Mouse (Mus musculus): ENCODE results near the gene Mtmr6. TPM values are rescaled to one million over a fixed set of nuclear protein-coding genes. Genes with fewer than 3 reads are reported as not detected.
A peak's percentile ranks its signal among the peaks of the same experiment; 100 is the strongest.

The Mtmr6 gene
- polyA plus RNA-seq, 1 experiment = 93.8 TPM

- Histone ChIP-seq H3K4me3 (ENCODE audit: insufficient read depth, low read length) (no peak overlapping the region), H3K4me1 (ENCODE audit: control insufficient read depth, insufficient read depth, low read length) (no peaks in the 10 kb centered on the region), H3K27ac (ENCODE audit: insufficient read depth, low read length) (no peak overlapping the region)
- TF ChIP-seq POLR2A (IDR thresholded peaks at IDR 0.05; ENCODE audit: low read depth, low read length) = no peak
- no peak for TF ChIP-seq CTCF (IDR thresholded peaks at IDR 0.05; ENCODE audit: borderline replicate concordance, insufficient read depth, low read length)
Measured at GRCm38 (mm10) chr14:60275301-60276276, 10.6 kb downstream of the Mtmr6 start.

- Histone ChIP-seq H3K27ac (ENCODE audit: insufficient read depth, low read length) (no peak overlapping the region), H3K4me1 (ENCODE audit: control insufficient read depth, insufficient read depth, low read length) (no peaks in the 10 kb centered on the region), H3K4me3 (ENCODE audit: insufficient read depth, low read length) (no peak overlapping the region)
- TF ChIP-seq CTCF (IDR thresholded peaks at IDR 0.05; ENCODE audit: borderline replicate concordance, insufficient read depth, low read length) = no peak
- no peak for TF ChIP-seq POLR2A (IDR thresholded peaks at IDR 0.05; ENCODE audit: low read depth, low read length)
Measured at GRCm38 (mm10) chr14:60286194-60286863, 21.3 kb downstream of the Mtmr6 start.

- Histone ChIP-seq H3K4me3 (ENCODE audit: insufficient read depth, low read length) (no peak overlapping the region), H3K4me1 (ENCODE audit: control insufficient read depth, insufficient read depth, low read length) (no peaks in the 10 kb centered on the region), H3K27ac (ENCODE audit: insufficient read depth, low read length) (no peak overlapping the region)
- TF ChIP-seq CTCF (IDR thresholded peaks at IDR 0.05; ENCODE audit: borderline replicate concordance, insufficient read depth, low read length) (no peak), POLR2A (IDR thresholded peaks at IDR 0.05; ENCODE audit: low read depth, low read length) (no peak)
Measured at GRCm38 (mm10) chr14:60290363-60290762, 25.3 kb downstream of the Mtmr6 start.

GRCm38 (mm10) chr14:60295531-60295930, 30.5 kb downstream of the Mtmr6 start:
- Histone ChIP-seq H3K4me1 (ENCODE audit: control insufficient read depth, insufficient read depth, low read length) (no peaks in the 10 kb centered on the region), H3K27ac (ENCODE audit: insufficient read depth, low read length) (no peak overlapping the region), H3K4me3 (ENCODE audit: insufficient read depth, low read length) (no peak overlapping the region)
- TF ChIP-seq POLR2A (IDR thresholded peaks at IDR 0.05; ENCODE audit: low read depth, low read length) = no peak
- TF ChIP-seq CTCF (IDR thresholded peaks at IDR 0.05; ENCODE audit: borderline replicate concordance, insufficient read depth, low read length) = no peak

GRCm38 (mm10) chr14:60300224-60300991, 35.4 kb downstream of the Mtmr6 start:
- no peak overlapping the region for H3K4me3 ChIP-seq (ENCODE audit: insufficient read depth, low read length)
- TF ChIP-seq CTCF (IDR thresholded peaks at IDR 0.05; ENCODE audit: borderline replicate concordance, insufficient read depth, low read length) (no peak), POLR2A (IDR thresholded peaks at IDR 0.05; ENCODE audit: low read depth, low read length) (no peak)
- no peak overlapping the region; the same call in 1 of the 2 replicates for H3K27ac ChIP-seq (ENCODE audit: insufficient read depth, low read length)
- no peaks in the 10 kb centered on the region for H3K4me1 ChIP-seq (ENCODE audit: control insufficient read depth, insufficient read depth, low read length)

GRCm38 (mm10) chr14:60301024-60301423, 36.0 kb downstream of the Mtmr6 start:
- TF ChIP-seq CTCF (IDR thresholded peaks at IDR 0.05; ENCODE audit: borderline replicate concordance, insufficient read depth, low read length) = no peak
- no peak for TF ChIP-seq POLR2A (IDR thresholded peaks at IDR 0.05; ENCODE audit: low read depth, low read length)

GRCm38 (mm10) chr14:60302441-60302840, 37.4 kb downstream of the Mtmr6 start:
- H3K27ac ChIP-seq (ENCODE audit: insufficient read depth, low read length) = no peak overlapping the region
- no peaks in the 10 kb centered on the region for H3K4me1 ChIP-seq (ENCODE audit: control insufficient read depth, insufficient read depth, low read length)
- H3K4me3 ChIP-seq (ENCODE audit: insufficient read depth, low read length) = no peak overlapping the region
- TF ChIP-seq POLR2A (IDR thresholded peaks at IDR 0.05; ENCODE audit: low read depth, low read length) (no peak), CTCF (IDR thresholded peaks at IDR 0.05; ENCODE audit: borderline replicate concordance, insufficient read depth, low read length) (no peak)

More at GRCm38 (mm10) chr14:60301024-60301423, 36.0 kb downstream of the Mtmr6 start:
- Histone ChIP-seq H3K4me1 (ENCODE audit: control insufficient read depth, insufficient read depth, low read length) (no peaks in the 10 kb centered on the region), H3K4me3 (ENCODE audit: insufficient read depth, low read length) (no peak overlapping the region), H3K27ac (ENCODE audit: insufficient read depth, low read length) (peak overlapping the region; percentile 45; the same call in 1 of the 2 replicates)

GRCm38 (mm10) chr14:60304441-60305220, 39.6 kb downstream of the Mtmr6 start:
- Histone ChIP-seq H3K4me3 (ENCODE audit: insufficient read depth, low read length) (no peak overlapping the region), H3K4me1 (ENCODE audit: control insufficient read depth, insufficient read depth, low read length) (no peaks in the 10 kb centered on the region), H3K27ac (ENCODE audit: insufficient read depth, low read length) (no peak overlapping the region)
- TF ChIP-seq POLR2A (IDR thresholded peaks at IDR 0.05; ENCODE audit: low read depth, low read length) (no peak), CTCF (IDR thresholded peaks at IDR 0.05; ENCODE audit: borderline replicate concordance, insufficient read depth, low read length) (no peak)

GRCm38 (mm10) chr14:60308113-60308512, 43.1 kb downstream of the Mtmr6 start:
- TF ChIP-seq CTCF (IDR thresholded peaks at IDR 0.05; ENCODE audit: borderline replicate concordance, insufficient read depth, low read length) = no peak
- no peak for TF ChIP-seq POLR2A (IDR thresholded peaks at IDR 0.05; ENCODE audit: low read depth, low read length)
- H3K4me1 ChIP-seq (ENCODE audit: control insufficient read depth, insufficient read depth, low read length) = no peaks in the 10 kb centered on the region

More at GRCm38 (mm10) chr14:60308113-60308512, 43.1 kb downstream of the Mtmr6 start:
- Histone ChIP-seq H3K4me3 (ENCODE audit: insufficient read depth, low read length) (no peak overlapping the region), H3K27ac (ENCODE audit: insufficient read depth, low read length) (no peak overlapping the region)

Measured in embryonic fibroblast, embryonic 13.5 days (primary cell).